Mouse (Mus musculus): ENCODE measurements around the gene Mylk. TPM values are rescaled to one million over a fixed set of nuclear protein-coding genes. Genes with fewer than 3 reads are reported as not detected.

Gene Mylk
- polyA plus RNA-seq, 1 experiment, result 306 TPM

DNA sequence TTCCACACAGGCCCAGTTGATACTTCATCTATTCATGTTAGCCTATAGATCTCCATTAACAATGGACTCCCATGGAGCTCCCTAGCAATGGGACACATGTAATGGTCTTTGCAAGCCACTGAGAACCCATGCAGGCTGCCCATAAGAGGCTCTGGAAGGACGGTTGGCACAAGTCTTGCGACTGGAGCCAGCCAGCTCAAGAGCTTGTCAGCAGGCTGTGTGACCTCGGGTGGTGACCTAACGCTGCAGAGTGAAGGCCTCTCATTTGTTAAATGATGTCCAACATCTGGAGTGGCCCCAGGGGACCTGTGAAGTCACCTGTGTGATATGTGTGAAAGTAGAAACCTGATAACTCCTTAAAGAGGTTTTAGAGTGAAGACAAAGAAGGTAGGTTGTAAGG, 252.0 kb downstream of the Mylk start:
- no peak for DNase-seq (ENCODE audit: low read depth, low spot score)
- WGBS, result 79% methylated on average over 4 of the region's 4 CpGs

DNA sequence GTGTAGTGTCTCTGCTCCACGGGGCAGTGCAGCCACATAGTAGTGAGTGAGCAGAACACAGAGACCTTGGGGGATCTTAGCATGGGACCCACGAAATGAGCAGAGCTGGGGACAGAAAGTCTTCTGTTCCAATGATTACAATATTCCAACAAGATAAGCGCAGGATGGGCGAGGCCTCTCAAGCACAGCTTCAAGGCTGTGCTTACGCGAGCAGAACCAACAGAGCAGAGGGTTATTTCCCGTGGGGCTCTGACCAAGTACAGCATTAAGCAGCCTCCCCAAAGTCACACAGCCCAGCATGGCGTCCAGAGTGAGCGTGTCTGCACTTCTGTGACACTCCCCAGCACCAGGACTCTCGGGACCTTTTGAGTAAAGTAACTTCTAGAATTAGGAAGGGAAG, 252.6 kb downstream of the Mylk start:
- WGBS, result 55% methylated on average over 10 of the region's 10 CpGs
- no peak for DNase-seq (ENCODE audit: low read depth, low spot score)

DNA sequence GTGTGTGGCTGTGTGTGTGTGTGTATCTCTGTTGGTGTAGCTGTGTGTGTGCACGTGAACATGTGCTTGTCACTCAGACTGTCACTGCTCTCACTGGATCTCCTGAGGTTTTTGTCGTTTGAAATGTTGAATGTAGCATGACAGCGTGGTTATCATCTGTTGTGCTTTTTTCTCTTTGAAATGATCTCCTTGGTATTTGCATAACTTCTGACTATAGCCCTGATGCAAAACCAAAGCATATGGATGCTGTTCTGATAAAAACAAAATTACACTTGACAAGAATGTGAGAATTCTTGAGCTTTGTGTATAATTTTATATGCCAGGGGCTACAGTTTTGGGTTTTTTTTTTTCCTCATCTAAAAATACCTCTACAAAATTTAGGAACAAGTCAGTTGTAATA, 254.0 kb downstream of the Mylk start:
- DNase-seq (ENCODE audit: low read depth, low spot score), result no peak

GRCm38 (mm10) chr16:34999986-35000385, 255.0 kb downstream of the Mylk start:
- DNase-seq (ENCODE audit: low read depth, low spot score), result no peak
- WGBS, result 70% methylated on average over 11 of the region's 11 CpGs

More for the DNA sequence above, 254.0 kb downstream of the Mylk start:
- 74% methylated on average over 3 of the region's 3 CpGs for WGBS

GRCm38 (mm10) chr16:35000923-35001560, 256.0 kb downstream of the Mylk start:
- no peak for DNase-seq (ENCODE audit: low read depth, low spot score)
- WGBS, result 60% methylated on average over 10 of the region's 10 CpGs

GRCm38 (mm10) chr16:35004356-35004755, 259.3 kb downstream of the Mylk start:
- 49% methylated on average over 5 of the region's 5 CpGs for WGBS
- DNase-seq (ENCODE audit: low read depth, low spot score), result no peak

DNA sequence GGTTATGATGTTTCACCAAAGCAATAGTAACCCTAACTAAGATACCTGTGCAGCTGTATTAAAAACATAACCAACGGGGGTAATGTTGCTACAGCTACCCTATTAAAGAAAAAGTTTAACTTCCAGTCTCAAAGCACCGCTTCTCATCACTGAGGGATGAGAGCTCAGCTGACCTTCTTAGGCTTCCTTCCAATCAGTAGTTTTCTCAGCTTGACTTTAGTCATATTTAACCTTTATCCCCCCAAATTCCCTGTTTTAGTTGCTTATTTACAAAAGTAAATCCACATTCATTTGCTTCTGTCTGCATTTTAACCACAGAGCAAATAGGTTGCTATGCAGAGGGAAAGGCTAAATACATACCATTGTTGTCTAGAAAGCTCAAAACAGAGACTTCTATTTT, 259.7 kb downstream of the Mylk start:
- 52% methylated on average over 2 of the region's 2 CpGs for WGBS
- DNase-seq (ENCODE audit: low read depth, low spot score), result no peak

DNA sequence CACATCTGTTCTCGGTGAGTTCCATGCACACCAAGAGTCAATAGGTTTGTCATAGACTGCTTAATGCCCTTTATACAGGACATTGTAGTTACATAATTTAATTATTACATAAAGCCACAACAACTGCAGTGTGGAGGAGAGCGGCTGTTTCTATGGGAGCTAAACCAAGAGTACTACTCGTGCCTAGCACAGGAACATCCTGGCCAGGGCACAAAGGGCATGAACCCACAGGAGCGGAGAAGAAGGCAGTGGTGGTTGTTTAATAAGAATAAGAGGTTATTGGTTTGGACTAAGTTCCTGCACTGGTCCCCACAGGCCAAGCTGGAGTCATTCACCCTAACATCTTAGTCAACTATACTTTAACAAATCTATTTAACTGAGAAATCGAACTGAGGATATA, 261.2 kb downstream of the Mylk start:
- DNase-seq (ENCODE audit: low read depth, low spot score), result no peak
- 84% methylated on average over 5 of the region's 5 CpGs for WGBS

- 52% methylated on average over 1 of the region's 1 CpGs for WGBS
- no peak for DNase-seq (ENCODE audit: low read depth, low spot score)
These were observed 262.4 kb downstream of the Mylk start for GRCm38 (mm10) chr16:35007361-35007760.

- DNase-seq (ENCODE audit: low read depth, low spot score), result no peak
These were observed 263.4 kb downstream of the Mylk start for GRCm38 (mm10) chr16:35008447-35008846.

DNA sequence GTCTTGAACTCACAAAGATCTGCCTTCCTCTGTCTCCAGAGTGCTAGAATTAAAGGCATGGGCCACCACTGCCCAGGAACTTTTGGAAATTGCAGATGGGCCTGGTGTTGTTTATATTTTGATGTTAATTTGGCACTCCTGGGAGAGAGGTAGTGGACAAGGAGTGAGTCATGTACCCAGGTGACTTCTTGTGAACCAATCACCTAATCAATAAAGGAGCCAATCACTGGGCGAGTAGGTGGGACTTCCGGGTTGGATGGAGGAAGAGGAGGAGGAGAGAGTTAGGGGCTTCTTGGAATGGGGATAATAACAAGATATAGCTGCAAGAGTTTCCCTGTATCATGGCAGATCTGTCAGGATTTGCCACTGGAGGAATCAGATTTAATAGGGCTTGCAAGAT, 268.5 kb downstream of the Mylk start:
- no peak for DNase-seq (ENCODE audit: low read depth, low spot score)
- 87% methylated on average over 2 of the region's 2 CpGs for WGBS

- no peak for DNase-seq (ENCODE audit: low read depth, low spot score)
- 72% methylated on average over 3 of the region's 3 CpGs for WGBS
These were observed 271.5 kb downstream of the Mylk start for GRCm38 (mm10) chr16:35016491-35016890.

- DNase-seq (ENCODE audit: low read depth, low spot score), result no peak
- 47% methylated on average over 1 of the region's 1 CpGs for WGBS
These were observed 273.5 kb downstream of the Mylk start for GRCm38 (mm10) chr16:35018470-35018974.

DNA sequence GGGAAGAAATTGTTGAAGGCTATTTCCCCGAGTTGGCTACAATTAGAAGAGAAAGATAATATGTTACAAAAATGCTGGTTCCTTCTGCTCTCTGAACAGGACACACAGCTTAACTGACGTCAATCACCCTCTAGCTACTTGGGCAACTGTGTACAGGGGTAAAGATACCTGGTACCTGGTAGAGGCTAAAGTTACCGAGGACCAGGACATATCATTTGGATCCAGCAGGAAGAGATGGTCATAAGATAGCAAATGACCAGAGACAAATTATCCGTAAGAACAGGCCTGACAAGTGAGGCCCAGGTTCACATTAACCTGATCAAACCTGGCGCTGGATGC, 276.9 kb downstream of the Mylk start:
- DNase-seq (ENCODE audit: low read depth, low spot score), result no peak
- WGBS, result 46% methylated on average over 5 of the region's 5 CpGs

DNA sequence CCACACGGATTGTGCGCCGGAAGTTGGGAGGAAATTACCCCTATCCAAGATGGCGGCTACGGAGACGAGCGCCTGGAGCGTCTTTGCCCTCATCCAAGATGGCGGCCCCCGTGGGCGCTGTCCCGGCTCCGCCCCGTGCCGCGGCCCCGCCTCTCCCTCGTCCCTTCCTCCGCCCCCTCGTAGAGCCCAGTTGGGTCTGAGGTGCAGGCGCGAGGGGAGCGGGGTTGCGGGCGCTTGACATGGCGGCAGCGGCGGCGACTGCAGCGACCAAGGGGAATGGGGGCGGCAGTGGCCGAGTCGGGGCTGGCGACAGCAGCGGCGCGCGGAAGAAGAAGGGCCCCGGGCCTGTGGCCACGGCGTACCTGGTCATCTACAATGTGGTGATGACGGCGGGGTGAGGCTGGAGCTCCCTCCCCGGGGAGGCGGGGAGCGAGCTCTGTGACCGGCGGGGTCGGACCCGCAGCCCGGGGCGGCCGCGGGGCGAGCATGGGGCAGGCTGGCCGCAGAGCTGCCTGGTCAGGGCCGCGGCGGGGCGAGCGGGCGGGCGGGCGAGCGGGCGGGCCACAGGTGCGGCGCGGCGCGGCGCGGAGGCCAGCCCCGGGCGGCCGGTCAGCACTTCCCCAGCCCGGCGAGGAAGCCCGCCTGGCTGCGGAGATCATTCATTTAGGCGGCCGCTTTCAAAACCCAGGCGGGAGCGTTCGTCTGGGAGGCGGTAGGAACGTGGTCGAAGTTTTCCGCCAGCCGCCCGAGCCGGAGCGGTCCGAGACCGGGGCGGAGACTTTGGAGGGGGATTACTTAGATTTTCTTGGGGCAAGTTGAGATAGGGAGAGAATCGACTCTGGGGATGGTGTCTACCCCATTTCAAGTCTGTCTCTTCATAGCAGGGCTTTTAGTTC, 277.5 kb downstream of the Mylk start, which contains the start of gene Hacd2:
Gene Hacd2, plus strand, starts transcription at position 187 of the 896 bp plus-strand sequence.
- under 1% methylated on average over 94 of the region's 97 CpGs for WGBS
- DNase-seq (ENCODE audit: low read depth, low spot score), result peak; percentile 85

- no peak for DNase-seq (ENCODE audit: low read depth, low spot score)
- WGBS, result 7% methylated on average over 8 of the region's 8 CpGs
These were observed 278.2 kb downstream of the Mylk start for GRCm38 (mm10) chr16:35023138-35023735.

- DNase-seq (ENCODE audit: low read depth, low spot score), result no peak
- 92% methylated on average over 5 of the region's 5 CpGs for WGBS
These were observed 279.3 kb downstream of the Mylk start for GRCm38 (mm10) chr16:35024300-35024699.

DNA sequence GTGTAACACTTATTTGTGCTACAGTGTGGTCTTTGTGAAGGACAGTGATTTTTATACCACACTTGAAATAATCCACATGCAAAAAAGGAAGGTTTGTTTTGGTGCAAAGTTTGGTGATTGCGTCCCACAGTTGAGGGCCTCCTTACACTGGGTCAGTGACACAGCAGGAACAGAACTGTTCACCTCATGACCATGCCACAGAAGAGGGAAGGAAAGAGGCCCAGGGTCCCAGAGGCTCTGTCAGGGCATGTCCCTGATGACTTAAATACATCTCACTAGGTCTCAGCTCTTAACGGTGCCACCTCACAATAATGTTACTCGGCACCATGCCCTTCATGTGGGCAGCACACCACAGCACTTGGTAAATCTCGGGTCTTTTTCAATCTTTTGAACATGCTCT, 280.3 kb downstream of the Mylk start:
- no peak for DNase-seq (ENCODE audit: low read depth, low spot score)
- WGBS, result 97% methylated on average over 4 of the region's 4 CpGs

GRCm38 (mm10) chr16:35033241-35033640, 288.2 kb downstream of the Mylk start:
- whole genome bisulfite sequencing, result 39% methylated on average over 3 of the region's 3 CpGs
- DNase-seq (ENCODE audit: low read depth, low spot score), result no peak

- DNase-seq (ENCODE audit: low read depth, low spot score), result no peak
- 25% methylated on average over 8 of the region's 8 CpGs for WGBS
These were observed 289.0 kb downstream of the Mylk start for GRCm38 (mm10) chr16:35033809-35034577.
